Mouse (Mus musculus): ENCODE measurements at regions not wholly inside any gene's neighbourhood (a gene's known extent, or its start where the extent isn't known, plus 50 kb on each side); places are given as distances from the start of the nearest gene placed in this dataset.

GRCm38 (mm10) chrX:147616374-147616773 is 62.5 kb upstream of the Lrch2 start:
- ATAC-seq (replicated peaks; ENCODE audit: low FRiP score, low TSS enrichment, poor library complexity, severe bottlenecking), result no peak

- 0 out of 2 replicates have a peak, but pooled peaks have one; percentile 52 for ATAC-seq (replicated peaks; ENCODE audit: low FRiP score, low TSS enrichment, poor library complexity, severe bottlenecking)
These were observed 54.8 kb upstream of the Lrch2 start for GRCm38 (mm10) chrX:147608660-147609059.

Data from megakaryocyte-erythroid progenitor cell, adult 5-6 weeks (primary cell).